Mouse (Mus musculus): ENCODE measurements around the gene Mtg1.

The Mtg1 gene

DNA sequence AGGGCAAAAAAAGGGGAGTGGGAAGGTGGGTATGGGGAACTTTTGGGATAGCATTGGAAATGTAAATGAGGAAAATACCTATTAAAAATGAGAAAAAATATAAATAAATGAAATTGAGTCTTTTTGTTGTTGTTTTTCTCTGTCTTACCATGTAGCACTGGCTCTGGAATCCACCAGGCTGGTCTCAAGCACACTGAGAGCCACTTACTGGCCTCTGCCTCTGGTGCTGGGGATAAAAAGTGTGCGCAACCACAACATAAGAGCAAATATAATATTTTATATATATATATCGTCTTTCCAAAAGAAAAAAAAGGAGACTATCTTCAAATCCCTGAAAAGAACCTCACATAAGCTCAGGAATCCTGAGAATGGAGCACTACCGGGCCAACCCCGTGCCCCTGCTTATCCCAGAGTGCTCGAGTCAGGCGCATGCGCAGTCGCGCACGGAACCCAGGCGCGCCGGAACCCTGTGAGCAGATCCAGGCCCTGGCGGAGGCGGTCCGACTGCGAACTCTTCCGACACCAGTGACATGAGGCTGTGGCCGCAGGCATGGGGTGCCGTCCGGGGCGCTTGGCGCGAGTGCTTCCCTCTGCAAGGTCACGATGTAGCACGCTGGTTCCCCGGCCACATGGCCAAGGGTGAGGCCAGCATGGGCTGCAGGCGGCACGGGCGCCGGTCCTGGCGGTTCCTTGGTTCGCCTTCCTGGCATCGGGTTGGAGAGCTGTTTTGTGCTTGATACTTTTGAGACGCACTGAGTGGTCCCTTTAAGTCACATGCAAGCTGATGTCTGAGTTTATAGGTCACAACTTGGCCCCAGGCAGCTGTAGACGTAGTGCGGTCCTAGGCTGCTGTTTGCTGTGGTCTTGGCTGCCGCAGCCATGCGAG lies at the start of gene Mtg1:
TSS of gene Mtg1 (plus strand) at position 430 of the 886 bp plus-strand sequence.
- peak; percentile 95 for DNase-seq (ENCODE audit: low read depth, low spot score)

GRCm38 (mm10) chr7:140090601-140091000 lies 46.8 kb upstream of the Mtg1 start:
- DNase-seq (ENCODE audit: low read depth, low spot score): no peak

- DNase-seq (ENCODE audit: low read depth, low spot score): no peak
These were observed 44.3 kb upstream of the Mtg1 start, which contains the start of gene Prap1 for GRCm38 (mm10) chr7:140092924-140093528. TSS of gene Prap1 (plus strand) at chr7:140093395.

- DNase-seq (ENCODE audit: low read depth, low spot score): no peak
These were observed 42.4 kb upstream of the Mtg1 start for GRCm38 (mm10) chr7:140094954-140095353.

DNA sequence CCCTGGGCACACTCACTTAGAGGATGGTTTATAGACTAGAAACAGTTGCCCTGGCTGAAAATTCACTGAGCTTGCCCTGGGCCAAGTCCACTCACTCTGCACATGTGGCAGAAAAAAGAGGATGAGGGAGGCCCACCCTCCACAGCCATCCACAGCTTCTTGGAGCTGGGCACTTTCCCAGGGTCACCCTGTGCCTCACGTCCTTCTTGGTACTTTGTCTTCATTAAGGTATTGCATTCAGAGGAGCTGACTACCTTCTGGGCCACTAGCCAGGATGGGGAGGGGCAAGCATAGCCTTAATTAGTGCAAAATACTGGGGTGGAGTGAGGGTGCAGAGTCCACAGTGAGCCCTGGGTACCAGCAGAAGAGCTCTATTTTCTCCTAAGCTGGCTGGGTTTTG lies 41.8 kb upstream of the Mtg1 start:
- no peak for DNase-seq (ENCODE audit: low read depth, low spot score)

- no peak for DNase-seq (ENCODE audit: low read depth, low spot score)
These were observed 41.3 kb upstream of the Mtg1 start for GRCm38 (mm10) chr7:140096055-140096454.

DNA sequence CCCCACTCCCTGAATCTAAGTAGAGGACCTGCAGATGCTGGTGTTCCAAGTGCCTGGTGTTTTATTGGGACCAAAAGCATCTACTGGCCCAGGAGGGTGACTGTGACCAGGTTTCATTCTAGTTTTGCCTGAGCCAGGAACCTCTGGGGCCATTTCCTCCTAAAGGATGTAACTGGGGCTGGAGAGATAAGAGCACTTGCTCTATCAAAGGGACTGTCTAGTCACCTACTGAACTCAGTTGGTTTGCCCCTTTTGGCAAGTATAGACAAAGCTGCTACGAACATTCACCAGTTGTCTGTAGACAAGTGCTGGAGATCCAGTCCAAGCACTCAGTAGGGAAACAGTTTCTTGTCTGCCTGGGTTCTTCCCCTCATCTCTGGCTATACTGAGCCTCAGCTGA lies 38.9 kb upstream of the Mtg1 start:
- no peak for DNase-seq (ENCODE audit: low read depth, low spot score)

DNA sequence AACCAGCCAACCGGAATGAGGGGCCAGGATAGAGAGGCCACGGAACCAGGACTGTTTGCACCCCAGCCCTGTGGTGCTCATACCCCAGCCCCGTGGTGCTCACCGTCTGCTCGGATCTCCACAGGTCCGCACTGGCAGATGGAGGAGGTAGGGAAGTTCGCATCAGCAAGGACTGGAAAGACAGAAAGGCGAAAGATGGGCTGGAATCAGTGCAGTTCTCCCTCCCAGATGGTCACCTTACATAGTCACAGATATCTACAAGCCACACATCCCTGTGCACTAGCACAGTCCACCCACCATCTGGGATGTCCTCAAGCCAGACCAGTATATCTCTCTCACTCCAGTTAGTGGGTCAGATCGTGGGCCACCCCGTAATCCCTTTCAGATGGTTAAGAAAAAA lies 35.9 kb upstream of the Mtg1 start:
- DNase-seq (ENCODE audit: low read depth, low spot score): no peak

- DNase-seq (ENCODE audit: low read depth, low spot score): peak; percentile 81
These were observed 35.1 kb upstream of the Mtg1 start, which contains the start of gene Fuom for GRCm38 (mm10) chr7:140101993-140102860. TSS of gene Fuom (minus strand) at chr7:140102441.

GRCm38 (mm10) chr7:140104009-140104408 lies 33.4 kb upstream of the Mtg1 start:
- no peak for DNase-seq (ENCODE audit: low read depth, low spot score)

DNA sequence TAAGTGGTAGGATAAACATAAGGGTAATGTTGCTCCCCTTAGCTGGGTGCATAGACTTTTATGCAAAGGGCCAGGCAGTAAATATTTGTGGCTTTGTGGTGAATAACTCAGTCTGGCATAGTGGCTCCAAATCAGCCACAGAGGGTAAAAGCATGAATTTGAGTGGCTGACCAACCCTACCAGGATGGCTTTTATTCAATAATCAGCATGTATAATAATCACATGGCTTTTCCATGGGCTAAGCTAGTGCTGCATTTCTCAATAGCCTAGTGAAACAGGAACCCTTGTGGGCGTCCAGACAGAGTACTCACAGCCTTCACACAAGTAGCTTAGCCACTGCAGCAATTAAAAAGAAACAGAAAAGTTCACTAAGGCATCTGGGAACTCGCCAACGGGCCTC lies 25.4 kb upstream of the Mtg1 start:
- DNase-seq (ENCODE audit: low read depth, low spot score): no peak

- DNase-seq (ENCODE audit: low read depth, low spot score): peak; percentile 56
These were observed 21.6 kb upstream of the Mtg1 start, which contains the start of gene Paox for GRCm38 (mm10) chr7:140115583-140116328. TSS of gene Paox (plus strand) at chr7:140115799.

DNA sequence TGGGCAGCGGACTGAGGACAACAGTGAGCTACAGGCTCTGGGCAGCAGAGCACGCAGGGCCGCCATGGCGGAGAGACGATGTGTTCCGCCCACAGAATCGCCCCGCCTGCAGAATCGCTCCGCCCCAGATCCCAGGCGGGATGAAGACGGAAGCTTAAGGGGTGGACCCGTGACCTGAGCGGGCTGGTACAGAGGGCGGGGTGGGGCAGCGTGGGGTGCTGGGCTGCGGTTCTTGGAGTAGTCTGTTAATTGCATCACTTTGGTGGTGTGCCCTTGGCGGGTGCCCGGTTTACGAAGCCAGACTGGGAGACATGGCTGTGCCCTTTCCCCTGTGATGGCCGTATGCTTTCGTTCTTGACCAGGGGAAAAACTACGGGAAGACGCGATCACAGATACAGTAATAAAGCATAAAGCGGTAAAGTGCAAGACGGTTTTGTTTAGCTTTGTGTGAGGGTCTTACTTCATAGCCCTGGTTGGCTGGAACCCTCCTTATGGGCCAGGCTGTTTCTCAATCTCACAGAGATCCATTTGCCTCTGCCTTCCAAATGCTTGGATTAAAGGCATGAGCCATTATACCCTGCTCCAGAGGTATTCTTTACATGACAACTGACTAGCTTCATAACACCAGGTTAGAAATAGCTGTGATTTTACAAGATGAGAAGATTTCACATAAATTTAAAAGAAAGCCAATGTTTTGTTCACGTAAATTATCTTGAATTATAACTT lies 20.9 kb upstream of the Mtg1 start, which contains the start of gene Echs1:
TSS of gene Echs1 (minus strand) at position 148 of the 726 bp plus-strand sequence.
- DNase-seq (ENCODE audit: low read depth, low spot score): peak; percentile 85

DNA sequence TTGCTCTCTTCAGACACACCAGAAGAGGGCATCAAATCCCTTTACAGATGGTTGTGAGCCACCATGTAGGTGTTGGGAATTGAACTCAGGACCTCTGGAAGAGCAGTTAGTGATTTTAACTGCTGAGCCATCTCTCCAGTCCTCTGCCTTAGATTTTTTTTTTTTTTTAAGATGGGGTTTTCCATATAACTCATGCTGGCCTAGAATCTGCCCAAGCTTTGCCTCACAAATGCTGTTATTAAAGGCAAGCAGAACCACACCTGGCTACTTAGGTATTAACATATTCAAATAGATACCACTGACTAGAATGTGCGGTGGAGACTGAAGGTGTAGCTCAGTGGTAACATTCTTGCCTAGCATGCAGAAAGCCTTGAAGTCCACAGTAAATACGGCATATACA lies 16.9 kb upstream of the Mtg1 start:
- DNase-seq (ENCODE audit: low read depth, low spot score): no peak

- DNase-seq (ENCODE audit: low read depth, low spot score): no peak
These were observed 15.9 kb upstream of the Mtg1 start for GRCm38 (mm10) chr7:140121338-140121910.

- DNase-seq (ENCODE audit: low read depth, low spot score): no peak
These were observed 14.6 kb upstream of the Mtg1 start for GRCm38 (mm10) chr7:140122765-140123164.

GRCm38 (mm10) chr7:140124382-140124781 lies 13.0 kb upstream of the Mtg1 start:
- no peak for DNase-seq (ENCODE audit: low read depth, low spot score)

DNA sequence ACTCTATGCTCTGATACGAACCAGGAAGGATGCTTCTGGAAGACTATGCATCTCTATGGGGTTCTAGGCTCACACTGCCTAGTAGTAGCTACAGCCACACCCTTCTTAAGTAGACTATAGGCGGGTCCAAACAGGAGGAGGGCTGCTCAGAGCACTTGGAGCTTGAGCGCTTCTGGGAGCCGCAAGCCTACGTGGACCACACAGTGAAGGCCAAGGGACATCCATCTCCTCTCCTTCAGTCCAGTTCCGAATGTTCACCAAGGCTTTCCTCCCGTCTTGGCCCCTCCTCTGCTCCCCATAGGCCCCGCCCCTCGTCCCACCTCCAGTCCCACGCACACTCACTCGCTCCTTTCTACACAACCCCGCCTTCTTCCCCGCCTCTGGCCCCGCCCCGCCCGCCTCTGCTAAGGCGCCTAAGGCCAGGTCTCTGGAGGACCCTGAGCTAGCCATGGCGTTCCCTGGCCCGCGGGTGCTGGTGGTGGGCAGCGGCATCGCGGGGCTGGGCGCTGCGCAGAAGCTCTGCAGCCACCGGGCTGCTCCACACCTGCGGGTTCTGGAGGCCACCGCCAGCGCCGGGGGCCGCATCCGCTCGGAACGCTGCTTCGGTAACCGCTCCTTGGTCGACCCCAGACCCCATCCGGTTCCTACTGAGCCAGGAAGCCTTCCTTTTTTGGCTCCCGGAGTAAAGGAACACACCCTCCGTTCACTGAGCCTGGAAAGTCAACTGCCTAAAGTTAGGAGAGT lies 11.9 kb upstream of the Mtg1 start:
- peak; percentile 88 for DNase-seq (ENCODE audit: low read depth, low spot score)

- DNase-seq (ENCODE audit: low read depth, low spot score): no peak
These were observed 11.4 kb upstream of the Mtg1 start for GRCm38 (mm10) chr7:140126022-140126350.
